Mouse (Mus musculus): ENCODE results near the gene Prodh2.
"Not testable (repeated sequence)": the region's sequence is repeated elsewhere in the genome, so short reads cannot be mapped to it uniquely, and the experiment has no call there.

Gene Prodh2

DNA sequence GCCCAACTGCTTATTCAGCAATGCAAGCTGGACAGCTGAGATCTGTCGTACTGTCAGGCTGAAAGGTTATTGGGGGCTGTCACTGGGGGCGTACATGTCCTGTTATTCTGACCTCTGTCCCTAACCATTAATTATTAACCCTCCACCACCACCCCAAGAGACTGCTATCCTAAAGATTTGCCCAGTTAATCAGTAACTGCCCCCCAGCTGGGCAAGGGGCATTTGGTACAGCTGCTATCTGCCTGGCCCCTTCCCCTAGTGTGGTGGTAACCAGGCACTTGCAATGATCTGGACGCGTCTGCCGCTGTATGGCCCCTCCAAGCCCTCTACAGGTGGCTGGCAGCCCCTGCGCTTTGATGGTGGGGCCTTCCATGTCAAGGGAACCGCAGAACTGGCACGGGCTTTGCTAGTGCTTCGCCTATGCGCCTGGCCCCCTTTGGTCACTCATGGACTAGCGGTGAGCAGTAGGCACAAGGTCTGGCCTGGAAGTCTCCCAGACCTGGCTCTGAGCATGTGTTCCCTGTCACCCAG is at the start of gene Prodh2:
Gene Prodh2, plus strand, starts transcription at position 222 of the 531 bp plus-strand sequence.
- no peak for DNase-seq (ENCODE audit: low read depth, low spot score)

DNA sequence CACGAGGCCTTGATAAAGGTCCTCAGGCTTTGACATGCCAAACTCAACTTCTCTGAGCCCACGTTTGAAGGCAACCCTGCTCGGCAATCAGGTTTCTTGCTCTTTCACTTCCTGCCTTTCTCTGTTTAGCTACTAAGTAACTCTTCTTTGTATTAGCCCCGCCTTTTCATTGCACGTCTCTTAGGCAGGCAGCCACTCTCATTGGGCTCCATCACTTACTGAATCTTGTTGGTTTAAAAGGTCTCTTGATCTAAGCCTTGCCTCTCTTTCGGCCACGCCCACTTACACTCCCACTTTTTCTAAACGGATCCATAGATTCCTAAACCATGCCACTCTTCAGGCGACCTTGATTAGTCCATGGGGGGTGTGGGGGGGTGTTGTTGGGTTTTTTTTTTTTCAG is 49.7 kb upstream of the Prodh2 start:
- no peak for DNase-seq (ENCODE audit: low read depth, low spot score)

DNA sequence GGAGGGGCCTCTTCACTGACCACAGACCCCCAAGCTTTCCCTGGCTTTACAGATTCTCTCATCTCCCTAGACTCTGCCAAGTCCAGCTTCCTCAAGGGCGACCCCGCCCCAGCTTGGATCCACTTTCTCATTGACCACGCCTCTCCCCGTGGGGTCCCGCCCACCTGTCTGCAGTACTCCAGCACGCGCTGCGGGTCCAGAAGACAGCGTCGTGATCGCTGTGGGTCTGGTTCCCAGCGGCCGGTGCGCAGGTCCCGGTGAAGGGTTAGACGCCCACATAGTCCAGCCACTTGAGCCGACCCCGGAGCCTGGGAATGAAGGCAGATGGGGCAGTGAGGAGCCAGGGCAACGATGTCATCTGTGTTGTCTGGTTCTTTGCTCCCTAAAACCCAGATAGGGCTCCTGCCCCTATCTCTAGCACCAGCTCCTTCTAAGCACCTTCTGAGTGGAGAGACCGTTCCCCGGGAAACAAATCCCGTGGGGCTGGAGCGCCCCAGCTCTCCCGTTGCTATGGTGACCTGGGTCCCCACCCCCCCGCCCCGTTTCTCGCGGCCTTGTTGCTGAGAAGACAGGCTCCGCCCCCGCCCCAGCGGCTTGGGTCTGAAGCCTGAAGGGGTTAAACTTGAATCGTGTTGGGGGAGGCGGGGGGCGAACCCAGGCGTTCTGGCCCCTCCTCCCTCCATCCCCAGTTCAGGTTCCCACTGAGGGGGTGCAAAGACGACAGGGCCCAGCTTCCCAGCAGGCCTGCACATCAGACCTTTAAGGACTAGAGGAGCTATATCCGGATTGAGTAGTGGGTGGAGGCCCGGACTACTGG is 49.1 kb upstream of the Prodh2 start:
- DNase-seq (ENCODE audit: low read depth, low spot score), result peak; percentile 85

DNA sequence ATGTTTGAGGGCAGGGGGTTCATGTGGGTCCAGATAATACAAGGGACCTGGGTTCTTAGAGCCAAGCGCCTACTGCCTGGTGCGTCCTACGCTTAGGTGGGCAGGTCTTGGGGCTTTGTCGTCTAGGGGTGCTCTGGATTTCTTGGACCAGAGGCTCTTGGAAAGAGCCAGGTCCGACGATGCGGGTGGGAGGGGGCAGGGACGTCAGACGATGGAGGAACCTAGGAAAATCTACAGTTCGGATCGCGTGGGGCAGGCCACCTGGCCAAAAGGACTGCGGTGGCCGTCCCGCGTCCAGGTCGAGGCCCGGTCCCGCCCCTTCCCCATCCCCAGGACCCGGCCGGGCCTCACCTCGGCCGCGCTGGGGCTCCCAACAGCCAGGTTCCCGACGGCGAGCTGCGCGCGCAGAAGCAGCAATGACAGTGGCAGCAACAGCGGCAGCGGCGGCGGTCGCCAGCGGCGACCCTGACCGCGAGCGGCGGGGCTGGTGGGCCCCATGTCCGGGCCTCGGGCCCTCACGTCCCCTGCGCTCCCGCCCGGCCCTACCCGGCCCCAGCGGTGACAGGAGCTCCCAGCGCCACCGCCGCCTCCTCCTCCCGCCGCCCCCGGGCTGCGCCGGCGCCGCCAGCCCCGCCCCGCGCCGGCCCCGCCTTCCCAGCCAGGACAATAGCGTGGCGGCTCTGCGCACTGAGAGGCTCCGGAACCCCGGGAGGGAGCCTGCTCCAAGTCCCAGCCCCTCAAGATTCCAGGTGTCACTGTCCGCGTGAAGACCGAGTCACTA is 48.3 kb upstream of the Prodh2 start, which contains the start of gene Aplp1:
Gene Aplp1, minus strand, starts transcription at position 565 of the 781 bp plus-strand sequence.
- DNase-seq (ENCODE audit: low read depth, low spot score), result no peak

DNA sequence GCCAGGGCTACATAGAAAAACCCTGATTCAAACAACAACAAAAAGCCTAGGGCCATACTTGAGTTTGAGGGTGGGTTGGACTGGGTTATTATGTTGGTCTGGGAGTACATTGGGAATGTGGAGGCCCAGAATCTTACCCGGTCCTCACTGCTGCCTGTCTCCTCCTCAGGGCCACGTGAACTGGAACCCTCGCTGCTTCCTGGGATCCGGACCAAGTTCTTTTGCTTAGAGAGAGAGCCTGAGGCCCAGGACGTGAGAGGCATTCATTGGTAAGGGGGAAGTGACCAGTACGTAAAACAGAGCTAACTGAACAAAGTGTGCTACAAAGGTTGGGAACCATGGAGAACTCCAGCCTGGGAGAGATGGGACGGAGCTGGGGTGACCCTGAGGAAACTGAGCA is 43.2 kb upstream of the Prodh2 start:
- no peak for DNase-seq (ENCODE audit: low read depth, low spot score)

DNA sequence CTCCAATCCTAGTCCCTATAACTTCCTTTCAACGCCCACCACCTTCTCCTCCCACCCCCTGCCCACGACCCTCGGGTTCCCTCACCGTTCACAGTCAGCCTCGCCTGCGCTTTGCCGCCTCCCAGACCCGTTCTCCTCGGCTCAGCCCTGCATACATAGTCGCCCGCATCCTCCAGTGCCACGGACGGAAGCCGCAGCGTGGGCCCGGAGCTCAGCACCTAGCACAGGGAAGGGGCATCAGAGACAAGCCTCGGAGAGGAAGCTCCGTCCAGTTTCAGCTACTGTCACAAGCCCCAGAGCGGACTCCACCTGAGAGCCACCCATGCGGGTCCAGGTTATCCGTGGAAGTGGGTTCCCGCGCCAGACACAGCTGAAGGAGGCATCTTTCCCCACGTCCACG is 40.1 kb upstream of the Prodh2 start:
- DNase-seq (ENCODE audit: low read depth, low spot score), result no peak

DNA sequence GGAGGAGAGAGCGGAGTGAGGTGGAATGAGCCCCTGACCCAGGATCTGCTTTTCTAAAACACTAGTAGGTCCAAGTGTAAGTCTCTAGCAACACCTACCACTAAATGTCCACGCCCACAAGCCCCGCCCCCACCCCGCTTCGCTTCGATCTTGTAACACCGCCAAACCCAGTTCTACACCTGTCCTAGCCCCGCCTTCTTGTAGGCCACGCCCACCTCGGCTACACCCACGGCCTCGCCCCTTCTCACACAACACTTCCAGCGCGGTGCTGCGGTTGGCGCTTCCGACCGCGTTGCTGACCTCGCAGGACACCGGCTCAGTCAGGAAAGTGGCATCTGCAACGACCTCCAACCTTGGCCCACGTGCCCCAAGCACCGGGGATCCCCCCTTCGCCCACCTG is 39.7 kb upstream of the Prodh2 start:
- no peak for DNase-seq (ENCODE audit: low read depth, low spot score)

DNA sequence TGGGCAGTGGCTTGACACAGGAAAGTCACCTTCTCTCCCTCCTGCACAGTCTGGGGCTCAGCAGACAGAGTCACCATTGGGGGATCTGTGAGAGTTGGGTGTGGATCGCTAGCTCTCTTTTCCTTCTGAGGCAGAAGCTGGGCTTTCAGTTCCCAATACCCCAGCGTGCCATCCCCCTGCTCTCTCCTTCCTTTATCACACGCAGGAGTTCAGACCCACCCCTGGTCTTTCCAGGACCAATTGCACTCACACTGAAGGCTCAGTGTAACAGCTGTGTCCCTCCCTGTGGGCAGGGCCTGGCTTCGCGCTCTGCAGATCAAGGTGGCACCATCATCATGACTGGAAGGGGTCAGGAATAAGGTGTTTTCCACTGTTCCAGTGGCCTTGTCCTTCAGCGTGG is 39.2 kb upstream of the Prodh2 start:
- no peak for DNase-seq (ENCODE audit: low read depth, low spot score)

DNA sequence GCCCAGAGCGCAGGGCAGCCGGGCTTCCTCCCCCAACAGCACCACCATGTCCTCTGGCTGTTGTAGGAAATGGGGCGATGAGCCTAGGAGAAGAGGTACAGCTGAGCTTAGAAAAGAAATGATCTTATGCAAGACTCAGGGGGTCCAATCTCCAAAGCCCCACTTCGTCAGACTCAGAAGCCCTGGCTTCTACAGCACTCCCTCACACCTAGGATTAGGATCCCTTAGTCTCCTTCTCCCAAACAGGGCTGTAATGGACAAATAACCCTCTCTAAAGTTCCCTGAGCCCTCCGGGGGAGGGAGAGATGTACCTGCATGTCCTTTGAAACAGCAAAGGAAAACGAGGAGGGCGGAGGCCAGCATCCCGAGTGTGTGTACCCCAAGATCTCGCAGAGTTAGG is 36.9 kb upstream of the Prodh2 start:
- no peak for DNase-seq (ENCODE audit: low read depth, low spot score)

DNA sequence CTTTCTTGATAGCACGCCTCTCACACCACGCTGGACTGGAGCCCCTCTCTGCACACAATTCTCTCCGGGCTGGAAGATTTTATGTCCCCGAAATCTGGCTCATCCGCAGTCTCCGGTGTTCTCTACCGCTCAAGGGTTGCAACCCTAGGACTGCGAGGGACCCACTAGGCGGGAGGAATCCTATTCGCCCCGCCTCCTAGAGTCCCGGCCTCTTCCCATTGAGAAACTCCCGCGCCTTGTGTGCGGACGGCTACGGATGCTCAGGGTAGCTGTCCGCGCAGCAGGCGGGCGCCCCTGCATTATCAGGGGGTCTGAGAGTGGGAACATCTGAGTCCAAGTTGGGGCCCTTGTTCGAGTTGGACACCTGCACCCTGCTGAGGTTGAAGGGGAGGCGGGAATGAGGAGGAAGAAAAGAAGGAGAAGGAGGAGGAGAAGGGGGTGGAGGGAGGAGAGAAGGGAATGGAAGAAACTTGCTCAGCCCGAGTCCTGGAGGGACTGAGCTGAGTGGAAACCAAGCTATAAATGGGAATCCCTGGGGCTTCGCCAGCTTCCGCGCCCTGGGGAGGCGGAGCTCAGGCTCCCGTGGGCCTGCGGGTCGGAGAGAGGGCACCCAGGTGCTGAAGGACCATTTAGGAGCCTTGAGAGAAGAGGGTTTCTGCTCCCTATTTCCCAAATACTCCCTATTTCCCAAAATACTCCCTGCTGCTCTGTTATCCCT is 36.4 kb upstream of the Prodh2 start:
- DNase-seq (ENCODE audit: low read depth, low spot score), result no peak

DNA sequence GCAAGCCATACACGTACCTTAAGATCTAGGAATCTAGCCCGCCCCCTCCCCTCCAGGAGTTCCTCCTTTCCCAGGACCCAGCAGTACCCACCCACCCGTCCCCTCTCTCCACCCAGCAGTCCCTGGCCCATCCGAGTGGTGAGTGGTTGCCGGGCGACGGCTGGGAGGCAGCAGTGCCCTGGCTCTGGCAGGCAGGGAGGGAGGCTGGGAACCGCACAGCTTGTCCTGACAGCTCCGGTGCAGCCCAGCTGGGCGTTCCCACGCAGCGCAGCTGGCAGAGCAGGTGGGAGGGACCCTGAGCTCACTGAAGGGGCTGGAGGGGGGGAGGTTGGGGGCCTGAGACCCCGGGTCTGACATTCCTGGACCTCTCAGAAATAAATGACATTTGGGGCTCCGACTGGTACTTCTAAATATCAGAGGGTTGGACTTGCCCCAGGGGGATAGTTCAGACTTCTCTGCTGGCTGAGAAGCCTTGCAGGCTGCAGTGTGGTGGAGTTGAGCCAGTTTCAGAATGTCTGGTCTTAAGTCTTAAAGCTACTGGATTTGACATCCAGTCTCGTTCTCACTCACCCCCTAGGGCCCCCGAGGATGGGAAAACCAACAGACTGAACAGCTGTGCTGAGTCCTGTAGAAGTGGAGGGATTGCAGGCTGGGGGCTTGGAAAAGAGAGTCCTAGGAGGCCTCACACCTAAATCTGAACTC is 35.6 kb upstream of the Prodh2 start, which contains the start of the genes Kirrel2 and Nphs1:
Gene Kirrel2, minus strand, starts transcription at position 62 of the 702 bp plus-strand sequence.
Gene Nphs1, plus strand, starts transcription at position 687 of the 702 bp plus-strand sequence.
- no peak for DNase-seq (ENCODE audit: low read depth, low spot score)

DNA sequence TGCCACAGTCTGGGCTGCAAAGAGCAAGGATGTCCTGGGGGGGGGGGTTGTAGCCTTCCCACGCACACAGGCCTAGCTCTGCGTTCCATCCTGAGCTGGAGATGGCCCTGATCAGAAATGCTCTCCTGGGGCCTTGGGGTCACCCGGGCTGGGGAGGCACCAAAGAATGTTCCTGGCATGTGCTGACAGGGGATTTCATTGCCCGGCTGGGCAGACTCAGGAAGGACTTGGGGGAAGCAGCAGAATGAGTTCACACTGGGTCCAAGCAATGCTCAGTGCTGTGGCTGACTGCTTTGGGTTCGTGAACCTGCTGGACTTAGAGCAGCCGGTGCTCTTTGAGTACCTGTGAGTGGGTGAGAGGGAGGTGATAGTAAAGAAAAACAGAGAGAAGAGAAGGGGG is 33.9 kb upstream of the Prodh2 start:
- no peak for DNase-seq (ENCODE audit: low read depth, low spot score)

DNA sequence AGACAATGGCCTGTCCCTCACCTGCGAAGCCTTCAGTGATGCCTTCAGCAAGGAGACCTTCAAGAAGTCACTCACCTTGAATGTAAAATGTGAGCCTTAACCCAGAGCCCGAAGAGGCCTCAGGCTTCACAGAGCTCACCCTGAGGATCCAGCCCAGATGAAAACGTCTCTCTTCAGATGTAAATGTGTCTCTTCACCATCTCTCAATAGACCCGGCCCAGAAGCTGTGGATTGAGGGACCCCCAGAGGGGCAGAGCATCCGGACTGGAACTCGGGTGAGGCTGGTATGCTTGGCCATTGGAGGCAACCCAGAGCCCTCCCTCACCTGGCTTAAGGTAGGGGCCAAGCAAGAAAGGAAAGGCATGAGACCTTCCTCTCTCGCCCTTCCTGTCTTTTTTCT is 29.9 kb upstream of the Prodh2 start:
- DNase-seq (ENCODE audit: low read depth, low spot score), result no peak

DNA sequence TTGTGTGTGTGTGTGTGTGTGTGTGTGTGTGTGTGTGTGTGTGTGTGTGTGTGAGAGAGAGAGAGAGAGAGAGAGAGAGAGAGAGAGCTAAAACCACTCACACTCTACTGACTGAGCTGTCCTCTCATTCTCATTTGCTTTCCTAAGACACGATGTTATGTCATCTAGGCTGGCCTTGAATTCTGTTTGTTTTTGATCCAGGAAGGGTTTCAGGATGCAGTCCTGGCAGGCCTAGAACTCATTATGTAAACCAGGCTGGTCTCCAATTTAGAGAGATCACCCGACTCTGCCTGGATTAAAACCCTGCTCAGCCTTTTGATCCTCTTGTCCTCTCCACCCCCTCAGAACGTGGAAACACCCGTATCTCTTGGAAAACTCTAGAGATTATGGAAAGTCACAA is 29.4 kb upstream of the Prodh2 start:
- no peak for DNase-seq (ENCODE audit: low read depth, low spot score)

DNA sequence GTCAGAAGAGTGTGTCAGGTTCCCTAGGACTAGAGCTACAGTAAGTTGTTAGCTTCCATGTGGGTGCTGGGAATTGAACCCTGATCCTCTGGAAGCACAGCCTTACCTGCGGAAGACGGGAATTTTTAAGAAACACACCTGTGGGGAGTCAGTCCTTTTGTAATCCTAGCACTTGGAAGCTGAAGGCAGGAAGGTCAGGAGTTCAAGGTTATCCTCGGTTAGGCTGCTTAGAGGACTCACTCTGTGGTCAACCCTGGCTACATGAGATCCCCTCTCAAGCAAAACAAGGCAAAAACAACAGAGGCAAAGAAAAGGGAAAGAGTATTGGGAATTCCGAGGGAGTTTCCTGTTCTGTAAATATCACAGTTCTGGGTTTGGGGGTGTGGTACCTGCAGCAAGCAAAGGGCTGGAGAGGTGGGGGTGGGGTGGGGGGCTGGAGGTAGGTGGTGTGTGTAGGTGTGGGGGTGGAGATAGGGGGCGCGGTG is 28.6 kb upstream of the Prodh2 start:
- DNase-seq (ENCODE audit: low read depth, low spot score), result no peak

DNA sequence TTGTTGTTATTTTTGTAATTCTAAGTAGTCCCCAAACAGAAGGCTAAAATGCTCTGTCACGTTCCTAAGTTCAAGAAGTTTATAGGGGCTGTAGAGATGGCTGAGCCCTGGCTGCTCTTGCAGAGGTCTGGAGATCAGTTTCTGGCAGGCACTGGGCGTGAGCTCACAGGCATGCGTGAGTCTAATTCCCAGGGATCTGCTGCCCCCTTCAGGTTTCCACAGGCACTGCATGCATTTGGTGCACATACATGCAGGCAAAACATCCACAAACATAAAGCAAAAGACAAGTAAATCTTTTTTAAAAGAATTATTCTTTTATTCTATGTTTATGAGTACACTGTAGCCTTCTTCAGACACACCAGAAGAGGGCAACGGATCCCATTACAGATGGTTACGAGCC is 21.0 kb upstream of the Prodh2 start:
- DNase-seq (ENCODE audit: low read depth, low spot score), result no peak

DNA sequence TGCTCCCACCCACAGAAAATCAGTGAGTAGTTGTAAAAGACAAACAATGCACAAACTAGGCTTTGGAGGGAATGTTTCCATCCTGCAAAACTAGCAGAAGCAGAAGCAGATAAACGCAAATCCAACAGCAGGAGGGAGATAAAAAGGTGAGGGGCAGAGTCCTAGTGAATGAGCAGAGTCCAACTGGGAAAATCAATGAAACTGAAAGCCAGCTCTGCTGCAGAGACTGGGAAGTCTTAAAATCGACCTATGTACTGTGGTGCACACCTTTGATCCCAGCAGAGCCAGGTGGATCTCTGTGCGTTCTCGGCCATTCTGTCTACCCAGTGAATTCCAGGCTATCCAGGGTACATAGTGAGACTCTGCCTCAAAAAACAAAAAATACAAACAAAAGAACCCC is 18.4 kb upstream of the Prodh2 start:
- no peak for DNase-seq (ENCODE audit: low read depth, low spot score)

DNA sequence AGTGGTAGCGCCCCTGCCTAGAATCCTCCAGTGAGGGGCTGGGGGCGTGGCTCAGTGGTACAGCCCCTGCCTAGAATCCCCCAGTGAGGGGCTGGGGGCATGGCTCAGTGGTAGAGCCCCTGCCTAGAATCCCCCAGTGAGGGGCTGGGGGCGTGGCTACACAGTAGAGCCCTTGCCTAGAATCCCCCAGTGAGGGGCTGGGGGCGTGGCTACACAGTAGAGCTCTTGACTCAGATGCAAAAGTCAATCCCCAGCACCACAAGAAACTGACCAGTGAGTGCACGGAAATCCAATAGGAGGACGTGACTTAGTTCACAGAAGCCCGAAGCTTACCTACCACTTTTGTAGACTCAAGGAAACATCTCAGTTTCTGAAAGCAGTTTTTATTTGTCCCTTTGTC is 17.3 kb upstream of the Prodh2 start:
- DNase-seq (ENCODE audit: low read depth, low spot score), result not testable (repeated sequence)

DNA sequence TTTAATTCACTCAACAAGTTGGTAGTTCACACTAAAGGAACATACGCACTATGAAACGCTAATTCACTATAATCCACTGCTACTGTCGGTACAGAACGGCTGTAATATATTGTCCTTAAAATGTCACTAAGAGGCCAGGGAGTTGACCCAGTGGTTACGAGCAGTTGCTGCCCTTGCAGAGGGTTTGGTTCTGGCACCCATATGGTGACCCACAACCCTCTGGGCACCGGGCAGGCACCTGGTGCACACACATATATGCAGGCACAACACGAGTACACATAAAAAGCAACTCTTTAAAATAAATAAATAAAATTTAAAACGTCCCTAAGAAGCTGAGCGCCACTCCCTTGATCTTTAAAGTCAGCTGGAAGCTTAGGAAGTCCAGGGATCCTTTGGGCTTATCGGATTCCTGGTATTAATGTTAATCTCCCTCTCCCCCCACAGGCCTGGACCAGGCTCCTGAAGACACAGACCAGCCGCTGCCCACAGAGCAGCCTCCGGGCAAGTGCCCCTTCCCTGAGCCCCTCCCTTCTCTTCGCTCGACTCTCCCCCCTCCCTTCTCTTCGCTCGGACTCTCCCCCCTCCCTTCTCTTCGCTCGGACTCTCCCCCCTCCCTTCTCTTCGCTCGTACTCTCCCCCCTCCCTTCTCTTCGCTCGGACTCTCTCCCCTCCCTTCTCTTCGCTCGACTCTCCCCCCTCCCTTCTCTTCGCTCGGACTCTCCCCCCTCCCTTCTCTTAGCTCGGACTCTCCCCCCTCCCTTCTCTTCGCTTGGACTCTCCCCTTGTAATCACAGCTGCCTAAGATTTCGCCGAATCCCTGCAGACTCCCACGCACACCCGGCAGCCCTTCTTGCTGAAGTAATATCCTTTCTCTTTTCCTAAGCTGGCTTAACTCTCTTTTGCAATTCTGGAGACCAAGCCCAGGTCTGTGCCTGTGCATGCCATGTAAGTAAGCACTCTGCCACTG is 15.7 kb upstream of the Prodh2 start:
- DNase-seq (ENCODE audit: low read depth, low spot score), result peak; percentile 14

DNA sequence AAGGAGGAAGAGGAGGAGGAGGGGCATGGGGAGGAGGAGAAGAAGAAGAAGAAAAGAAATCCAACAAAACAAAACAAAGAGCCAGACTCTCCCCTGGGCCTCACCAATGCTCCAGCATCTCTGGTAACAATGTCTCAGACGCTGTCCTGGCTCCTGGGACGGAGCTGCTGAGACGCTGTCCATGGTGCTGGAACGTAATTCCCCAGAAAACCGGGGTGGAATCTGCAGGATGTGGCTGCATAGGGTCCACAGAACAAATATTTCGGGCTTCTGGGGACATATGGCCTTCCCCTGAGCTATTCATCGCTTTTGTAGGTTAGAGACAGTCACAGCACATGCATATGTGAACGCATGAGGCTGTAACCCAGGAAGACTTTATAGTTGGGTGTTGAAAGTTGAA is 9.2 kb upstream of the Prodh2 start:
- DNase-seq (ENCODE audit: low read depth, low spot score), result no peak
